Mouse (Mus musculus) forebrain, embryonic 14.5 days (tissue): ENCODE measurements around the gene A830018L16Rik. TPM values are rescaled to one million over a fixed set of nuclear protein-coding genes. Genes with fewer than 3 reads are reported as not detected.
"Not testable (repeated sequence)": the region's sequence is repeated elsewhere in the genome, so short reads cannot be mapped to it uniquely, and the experiment has no call there.

ENCODE experiments used
- ATAC-seq: fragments of 200-750 bp; cut with Nextera tagmentation; 2 replicates; pipeline ENCODE4 v1.8.0; 2017; ENCODE audit warnings: mild to moderate bottlenecking, moderate library complexity
- DNase-seq: peaks from one replicate; pipeline ENCODE4 v3.0.0-alpha.2; 2015; ENCODE audit warnings: low spot score
- H3K27ac ChIP-seq: fragments of 300-500 bp; sonication (generic); 2 replicates; pipeline ENCODE4 v1.5.1; 2014; ENCODE audit warnings: low read depth, mild to moderate bottlenecking, control low read depth, low read length, moderate library complexity
- H3K27me3 ChIP-seq: fragments of 300-500 bp; sonication (generic); replicated peaks from 2 replicates; pipeline ENCODE4 v1.6.1; 2014; ENCODE audit warnings: low read length, control low read depth, mixed read lengths; ENCODE audit not compliant: control insufficient read depth, insufficient read depth
- H3K36me3 ChIP-seq: fragments of 300-500 bp; sonication (generic); 2 replicates; pipeline ENCODE4 v1.6.1; 2014; ENCODE audit warnings: low read length, control low read depth; ENCODE audit not compliant: control insufficient read depth, insufficient read depth
- H3K4me1 ChIP-seq: fragments of 300-500 bp; sonication (generic); 2 replicates; pipeline ENCODE4 v1.6.1; 2014; ENCODE audit warnings: antibody characterized with exemption, low read length, control low read depth; ENCODE audit not compliant: control insufficient read depth, insufficient read depth
- H3K4me2 ChIP-seq: fragments of 300-500 bp; sonication (generic); 2 replicates; pipeline ENCODE4 v1.6.1; 2014; ENCODE audit warnings: mild to moderate bottlenecking, control low read depth, low read length
- H3K4me3 ChIP-seq: fragments of 300-500 bp; sonication (generic); 2 replicates; pipeline ENCODE4 v1.5.1; 2014; ENCODE audit warnings: low read depth, low read length, control low read depth
- H3K9ac ChIP-seq: fragments of 300-500 bp; sonication (generic); 2 replicates; pipeline ENCODE4 v1.6.1; 2014; ENCODE audit warnings: mild to moderate bottlenecking, low read length, control low read depth, moderate library complexity
- H3K9me3 ChIP-seq: fragments of 300-500 bp; sonication (generic); replicated peaks from 2 replicates; pipeline ENCODE4 v1.6.1; 2016; ENCODE audit warnings: low read length, control low read depth, mixed read lengths; ENCODE audit not compliant: control insufficient read depth
- WGBS: fragments of 180-500 bp; shearing (Covaris S2); extraction: QIAGEN DNeasy Blood & Tissue Kit; methylation state at CpG from one replicate; pipeline ENCODE4 v1.1.7; 2014; 5-methylcytosine and 5-hydroxymethylcytosine counted together
- polyA plus RNA-seq: library from polyadenylated mRNA; unstranded; fragments of >200 nt; fragmentation: Nextera tagmentation; extraction: Ambion mirVana; gene quantifications from 2 replicates; pipeline ENCODE4 v1.2.1, GENCODE M21; 2014

Gene A830018L16Rik
- polyA plus RNA-seq, 1 experiment from 2014 or later: 4.5 TPM

GRCm38 (mm10) chr1:12000557-12000956 is 586.7 kb downstream of the A830018L16Rik start:
- ATAC-seq: peak; percentile 91
- no peaks in the 10 kb centered on the region for H3K9me3 ChIP-seq
- 3% methylated on average over 4 of the region's 4 CpGs for WGBS
- H3K27ac ChIP-seq: no peak overlapping the region
- no peaks in the 10 kb centered on the region for H3K36me3 ChIP-seq
- H3K4me1 ChIP-seq: no peaks in the 10 kb centered on the region; the same call in 1 of the 2 replicates
- no peak overlapping the region for H3K4me3 ChIP-seq
- DNase-seq: peak; percentile 75
- no peak overlapping the region for H3K9ac ChIP-seq
- no peaks in the 10 kb centered on the region for H3K27me3 ChIP-seq
- no peak overlapping the region for H3K4me2 ChIP-seq

- DNase-seq: no peak
- H3K27ac ChIP-seq: no peak overlapping the region
- WGBS: 47% methylated on average over 2 of the region's 2 CpGs
Observed at GRCm38 (mm10) chr1:12008789-12009550, 595.1 kb downstream of the A830018L16Rik start.

GRCm38 (mm10) chr1:12009551-12009846 is 595.6 kb downstream of the A830018L16Rik start:
- Histone ChIP-seq H3K9me3 (no peaks in the 10 kb centered on the region), H3K4me1 (no peaks in the 10 kb centered on the region), H3K9ac (no peak overlapping the region), H3K36me3 (no peaks in the 10 kb centered on the region), H3K4me3 (no peak overlapping the region), H3K27me3 (no peaks in the 10 kb centered on the region), H3K27ac (no peak overlapping the region), H3K4me2 (no peak overlapping the region)
- DNase-seq (no peak), ATAC-seq (no peak)

More at GRCm38 (mm10) chr1:12008789-12009550, 595.1 kb downstream of the A830018L16Rik start:
- Histone ChIP-seq H3K4me2 (no peak overlapping the region), H3K9ac (no peak overlapping the region), H3K4me1 (no peaks in the 10 kb centered on the region), H3K36me3 (no peaks in the 10 kb centered on the region), H3K27me3 (no peaks in the 10 kb centered on the region), H3K9me3 (no peaks in the 10 kb centered on the region), H3K4me3 (no peak overlapping the region)
- no peak for ATAC-seq

GRCm38 (mm10) chr1:12010607-12011006 is 596.7 kb downstream of the A830018L16Rik start:
- no peaks in the 10 kb centered on the region for H3K27me3 ChIP-seq
- WGBS: 88% methylated on average over 1 of the region's 1 CpGs
- no peak overlapping the region for H3K9ac ChIP-seq
- no peak overlapping the region for H3K27ac ChIP-seq
- no peaks in the 10 kb centered on the region for H3K9me3 ChIP-seq
- ATAC-seq (no peak), DNase-seq (no peak)
- no peaks in the 10 kb centered on the region for H3K36me3 ChIP-seq
- no peak overlapping the region for H3K4me2 ChIP-seq
- no peaks in the 10 kb centered on the region for H3K4me1 ChIP-seq
- no peak overlapping the region for H3K4me3 ChIP-seq

- H3K9me3 ChIP-seq, H3K4me1 ChIP-seq, DNase-seq, H3K4me3 ChIP-seq, H3K36me3 ChIP-seq, H3K27ac ChIP-seq, H3K9ac ChIP-seq, H3K27me3 ChIP-seq, H3K4me2 ChIP-seq, ATAC-seq: not testable (repeated sequence)
- WGBS: 86% methylated on average over 5 of the region's 5 CpGs
Observed at GRCm38 (mm10) chr1:12020646-12021045, 606.7 kb downstream of the A830018L16Rik start.
